Mouse (Mus musculus): Measurements from ENCODE around the gene Chka.

Gene Chka

GRCm38 (mm10) chr19:3851502-3851962, at the start of gene Chka:
TSS of gene Chka (plus strand) at chr19:3851773.
- DNase-seq (ENCODE audit: low spot score in 2 of 2): peak; percentile 96 to 98

- DNase-seq (ENCODE audit: low spot score in 2 of 2): no peak
These were observed 46.0 kb upstream of the Chka start for GRCm38 (mm10) chr19:3805526-3805925.

- no peak for DNase-seq (ENCODE audit: low spot score in 2 of 2)
These were observed 40.9 kb upstream of the Chka start for GRCm38 (mm10) chr19:3810536-3811233.

GRCm38 (mm10) chr19:3814461-3814860, 37.1 kb upstream of the Chka start:
- no peak for DNase-seq (ENCODE audit: low spot score in 2 of 2)

GRCm38 (mm10) chr19:3815824-3816223, 35.7 kb upstream of the Chka start:
- no peak for DNase-seq (ENCODE audit: low spot score in 2 of 2)

GRCm38 (mm10) chr19:3819080-3819479, 32.5 kb upstream of the Chka start:
- DNase-seq (ENCODE audit: low spot score in 2 of 2): no peak

GRCm38 (mm10) chr19:3819899-3820444, 31.6 kb upstream of the Chka start:
- DNase-seq (ENCODE audit: low spot score in 2 of 2): no peak

- no peak for DNase-seq (ENCODE audit: low spot score in 2 of 2)
These were observed 26.5 kb upstream of the Chka start for GRCm38 (mm10) chr19:3825044-3825443.

GRCm38 (mm10) chr19:3829863-3830262, 21.7 kb upstream of the Chka start:
- no peak for DNase-seq (ENCODE audit: low spot score in 2 of 2)

- no peak for DNase-seq (ENCODE audit: low spot score in 2 of 2)
These were observed 19.9 kb upstream of the Chka start for GRCm38 (mm10) chr19:3831716-3832115.

- no peak for DNase-seq (ENCODE audit: low spot score in 2 of 2)
These were observed 18.7 kb upstream of the Chka start for GRCm38 (mm10) chr19:3832851-3833353.

GRCm38 (mm10) chr19:3834301-3834700, 17.3 kb upstream of the Chka start:
- no peak for DNase-seq (ENCODE audit: low spot score in 2 of 2)

GRCm38 (mm10) chr19:3836791-3837190, 14.8 kb upstream of the Chka start:
- no peak for DNase-seq (ENCODE audit: low spot score in 2 of 2)

GRCm38 (mm10) chr19:3838931-3839330, 12.6 kb upstream of the Chka start:
- DNase-seq (ENCODE audit: low spot score in 2 of 2): no peak

GRCm38 (mm10) chr19:3839686-3840085, 11.9 kb upstream of the Chka start:
- no peak for DNase-seq (ENCODE audit: low spot score in 2 of 2)

- DNase-seq (ENCODE audit: low spot score in 2 of 2): no peak
These were observed 11.3 kb upstream of the Chka start for GRCm38 (mm10) chr19:3840214-3840651.

GRCm38 (mm10) chr19:3840685-3841084, 10.9 kb upstream of the Chka start:
- DNase-seq (ENCODE audit: low spot score in 2 of 2): no peak

GRCm38 (mm10) chr19:3842359-3843148, 9.0 kb upstream of the Chka start:
- DNase-seq (ENCODE audit: low spot score in 2 of 2): no peak

GRCm38 (mm10) chr19:3843629-3844028, 7.9 kb upstream of the Chka start:
- DNase-seq (ENCODE audit: low spot score in 2 of 2): no peak

GRCm38 (mm10) chr19:3844836-3845235, 6.7 kb upstream of the Chka start:
- no peak for DNase-seq (ENCODE audit: low spot score in 2 of 2)

- DNase-seq (ENCODE audit: low spot score in 2 of 2): no peak
These were observed 6.2 kb upstream of the Chka start for GRCm38 (mm10) chr19:3845339-3845738.

- DNase-seq (ENCODE audit: low spot score in 2 of 2): no peak
These were observed 5.7 kb upstream of the Chka start for GRCm38 (mm10) chr19:3845803-3846406.

Data from frontal cortex, postnatal 14 days (tissue).